Mouse (Mus musculus): ENCODE data around the gene Fgfr2. TPM values are rescaled to one million over a fixed set of nuclear protein-coding genes. Genes with fewer than 3 reads are reported as not detected.

The Fgfr2 gene
- polyA plus RNA-seq, 1 experiment, result 14.8 TPM

- DNase-seq, result no peak
- H3K4me1 ChIP-seq (ENCODE audit: control insufficient read depth, insufficient read depth, low read length), result peaks cover 8% of the 10 kb centered on the region
- WGBS, result 95% methylated on average over 10 of the region's 10 CpGs
- no peaks in the 10 kb centered on the region for H3K36me3 ChIP-seq (ENCODE audit: control insufficient read depth, insufficient read depth, low read length)
- TF ChIP-seq CTCF (conservative IDR thresholded peaks at IDR 0.05; ENCODE audit: insufficient read depth, insufficient read length, low read depth, low read length) (0 out of 2 replicates have a peak, but pooled peaks have one; percentile 14), POLR2A (IDR thresholded peaks at IDR 0.05; ENCODE audit: low read depth, low read length) (no peak)
- no peak overlapping the region for H3K27ac ChIP-seq (ENCODE audit: insufficient read depth, low read depth, low read length)
- no peak overlapping the region for H3K4me3 ChIP-seq (ENCODE audit: insufficient read depth, low read depth, low read length)
- H3K27me3 ChIP-seq (replicated peaks; ENCODE audit: control insufficient read depth, insufficient read depth, low read length), result no peaks in the 10 kb centered on the region
Measured at GRCm38 (mm10) chr7:132897258-132897657, 225.9 kb downstream of the Fgfr2 start.

GRCm38 (mm10) chr7:132896206-132896815 lies 226.8 kb downstream of the Fgfr2 start:
- peak; percentile 61 for DNase-seq
- Histone ChIP-seq H3K36me3 (ENCODE audit: control insufficient read depth, insufficient read depth, low read length) (no peaks in the 10 kb centered on the region), H3K4me3 (ENCODE audit: insufficient read depth, low read depth, low read length) (no peak overlapping the region), H3K27ac (ENCODE audit: insufficient read depth, low read depth, low read length) (peak overlapping the region; percentile 81), H3K4me1 (ENCODE audit: control insufficient read depth, insufficient read depth, low read length) (peaks cover 9% of the 10 kb centered on the region), H3K27me3 (replicated peaks; ENCODE audit: control insufficient read depth, insufficient read depth, low read length) (no peaks in the 10 kb centered on the region)
- WGBS, result 65% methylated on average over 9 of the region's 9 CpGs
- TF ChIP-seq POLR2A (IDR thresholded peaks at IDR 0.05; ENCODE audit: low read depth, low read length) (no peak), CTCF (conservative IDR thresholded peaks at IDR 0.05; ENCODE audit: insufficient read depth, insufficient read length, low read depth, low read length) (no peak)

- no peak for TF ChIP-seq CTCF (conservative IDR thresholded peaks at IDR 0.05; ENCODE audit: insufficient read depth, insufficient read length, low read depth, low read length)
- no peak for TF ChIP-seq POLR2A (IDR thresholded peaks at IDR 0.05; ENCODE audit: low read depth, low read length)
- peak overlapping the region; percentile 40; the same call in 1 of the 2 replicates for H3K27ac ChIP-seq (ENCODE audit: insufficient read depth, low read depth, low read length)
- DNase-seq, result peak; percentile 49
- H3K4me1 ChIP-seq (ENCODE audit: control insufficient read depth, insufficient read depth, low read length), result peaks cover 9% of the 10 kb centered on the region
- 47% methylated on average over 7 of the region's 7 CpGs for WGBS
- H3K36me3 ChIP-seq (ENCODE audit: control insufficient read depth, insufficient read depth, low read length), result no peaks in the 10 kb centered on the region
- no peaks in the 10 kb centered on the region for H3K27me3 ChIP-seq (replicated peaks; ENCODE audit: control insufficient read depth, insufficient read depth, low read length)
- no peak overlapping the region for H3K4me3 ChIP-seq (ENCODE audit: insufficient read depth, low read depth, low read length)
Measured at GRCm38 (mm10) chr7:132894841-132895555, 228.2 kb downstream of the Fgfr2 start.

- WGBS, result 98% methylated on average over 1 of the region's 1 CpGs
- no peak for TF ChIP-seq POLR2A (IDR thresholded peaks at IDR 0.05; ENCODE audit: low read depth, low read length)
- no peak for TF ChIP-seq CTCF (conservative IDR thresholded peaks at IDR 0.05; ENCODE audit: insufficient read depth, insufficient read length, low read depth, low read length)
- Histone ChIP-seq H3K4me3 (ENCODE audit: insufficient read depth, low read depth, low read length) (no peak overlapping the region), H3K4me1 (ENCODE audit: control insufficient read depth, insufficient read depth, low read length) (peaks cover 9% of the 10 kb centered on the region), H3K27me3 (replicated peaks; ENCODE audit: control insufficient read depth, insufficient read depth, low read length) (no peaks in the 10 kb centered on the region), H3K36me3 (ENCODE audit: control insufficient read depth, insufficient read depth, low read length) (no peaks in the 10 kb centered on the region), H3K27ac (ENCODE audit: insufficient read depth, low read depth, low read length) (no peak overlapping the region)
- DNase-seq, result no peak
Measured at GRCm38 (mm10) chr7:132893336-132893735, 229.8 kb downstream of the Fgfr2 start.

GRCm38 (mm10) chr7:132892806-132893205 lies 230.3 kb downstream of the Fgfr2 start:
- 49% methylated on average over 7 of the region's 7 CpGs for WGBS
- Histone ChIP-seq H3K27ac (ENCODE audit: insufficient read depth, low read depth, low read length) (peak overlapping the region; percentile 77), H3K4me1 (ENCODE audit: control insufficient read depth, insufficient read depth, low read length) (peaks cover 9% of the 10 kb centered on the region), H3K36me3 (ENCODE audit: control insufficient read depth, insufficient read depth, low read length) (no peaks in the 10 kb centered on the region), H3K4me3 (ENCODE audit: insufficient read depth, low read depth, low read length) (no peak overlapping the region), H3K27me3 (replicated peaks; ENCODE audit: control insufficient read depth, insufficient read depth, low read length) (no peaks in the 10 kb centered on the region)
- DNase-seq, result no peak
- TF ChIP-seq POLR2A (IDR thresholded peaks at IDR 0.05; ENCODE audit: low read depth, low read length) (no peak), CTCF (conservative IDR thresholded peaks at IDR 0.05; ENCODE audit: insufficient read depth, insufficient read length, low read depth, low read length) (no peak)

GRCm38 (mm10) chr7:132892311-132892661 lies 230.9 kb downstream of the Fgfr2 start:
- no peak for TF ChIP-seq CTCF (conservative IDR thresholded peaks at IDR 0.05; ENCODE audit: insufficient read depth, insufficient read length, low read depth, low read length)
- no peak for TF ChIP-seq POLR2A (IDR thresholded peaks at IDR 0.05; ENCODE audit: low read depth, low read length)

GRCm38 (mm10) chr7:132891561-132892310 lies 231.4 kb downstream of the Fgfr2 start:
- DNase-seq, result peak; percentile 66
- Histone ChIP-seq H3K4me1 (ENCODE audit: control insufficient read depth, insufficient read depth, low read length) (peaks cover 9% of the 10 kb centered on the region), H3K4me3 (ENCODE audit: insufficient read depth, low read depth, low read length) (no peak overlapping the region), H3K36me3 (ENCODE audit: control insufficient read depth, insufficient read depth, low read length) (no peaks in the 10 kb centered on the region), H3K27ac (ENCODE audit: insufficient read depth, low read depth, low read length) (peak overlapping the region; percentile 77), H3K27me3 (replicated peaks; ENCODE audit: control insufficient read depth, insufficient read depth, low read length) (no peaks in the 10 kb centered on the region)
- WGBS, result 61% methylated on average over 5 of the region's 5 CpGs
- TF ChIP-seq CTCF (conservative IDR thresholded peaks at IDR 0.05; ENCODE audit: insufficient read depth, insufficient read length, low read depth, low read length) (no peak), POLR2A (IDR thresholded peaks at IDR 0.05; ENCODE audit: low read depth, low read length) (no peak)

More at GRCm38 (mm10) chr7:132892311-132892661, 230.9 kb downstream of the Fgfr2 start:
- H3K36me3 ChIP-seq (ENCODE audit: control insufficient read depth, insufficient read depth, low read length), result no peaks in the 10 kb centered on the region
- H3K27ac ChIP-seq (ENCODE audit: insufficient read depth, low read depth, low read length), result peak overlapping the region; percentile 77
- no peaks in the 10 kb centered on the region for H3K27me3 ChIP-seq (replicated peaks; ENCODE audit: control insufficient read depth, insufficient read depth, low read length)
- no peak overlapping the region for H3K4me3 ChIP-seq (ENCODE audit: insufficient read depth, low read depth, low read length)
- H3K4me1 ChIP-seq (ENCODE audit: control insufficient read depth, insufficient read depth, low read length), result peaks cover 9% of the 10 kb centered on the region
- DNase-seq, result no peak
- 58% methylated on average over 4 of the region's 4 CpGs for WGBS

Data from kidney, adult 2 months (tissue).